Mouse (Mus musculus) inflammation-experienced regulatory T-cells, adult 16 weeks (primary cell): ENCODE measurements around the gene Mmp19. TPM values are rescaled to one million over a fixed set of nuclear protein-coding genes. Genes with fewer than 3 reads are reported as not detected.

ENCODE experiments used
- polyA plus RNA-seq: library from polyadenylated mRNA; unstranded; fragments of 100-300 nt; shearing (Covaris generic); gene quantifications from one replicate; pipeline ENCODE4 v1.2.1, GENCODE M21; 2017

The Mmp19 gene
- polyA plus RNA-seq = not detected

DNA sequence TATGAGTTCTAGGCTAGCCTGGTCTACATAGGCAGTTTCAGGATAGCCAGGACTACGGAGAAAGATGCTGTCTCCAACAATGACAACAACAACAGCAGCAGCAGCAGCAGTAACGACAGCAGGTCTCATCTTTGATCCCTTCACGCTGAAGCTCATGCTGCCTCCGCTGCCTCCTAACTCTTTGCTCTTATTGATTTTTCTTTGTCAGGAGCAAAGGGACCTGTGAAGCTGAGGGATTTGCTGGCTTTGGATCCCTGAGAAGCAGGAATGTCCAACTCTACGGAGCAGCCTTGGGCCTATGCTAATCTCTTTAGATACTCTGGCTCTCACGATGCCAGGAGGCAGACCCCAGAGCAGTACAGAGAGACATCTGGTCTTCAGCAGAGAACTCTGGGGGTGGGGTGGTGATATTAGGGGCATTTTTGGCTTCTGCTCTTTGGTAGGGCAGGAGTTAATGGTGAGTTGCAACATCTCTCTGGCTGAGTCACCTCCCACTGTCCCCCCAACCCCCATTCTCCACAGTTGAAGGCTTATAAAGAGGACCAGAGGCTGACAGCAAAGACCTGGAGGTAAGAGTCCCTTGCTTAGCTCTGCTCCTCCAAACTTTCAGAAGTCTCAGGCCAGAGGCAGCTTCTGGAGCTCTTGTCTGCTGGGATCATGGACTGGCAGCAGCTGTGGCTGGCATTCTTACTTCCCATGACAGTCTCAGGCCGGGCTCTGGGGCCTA, at the start of gene Mmp19:
TSS of gene Mmp19 (plus strand) at position 513 of the 727 bp plus-strand sequence.

DNA sequence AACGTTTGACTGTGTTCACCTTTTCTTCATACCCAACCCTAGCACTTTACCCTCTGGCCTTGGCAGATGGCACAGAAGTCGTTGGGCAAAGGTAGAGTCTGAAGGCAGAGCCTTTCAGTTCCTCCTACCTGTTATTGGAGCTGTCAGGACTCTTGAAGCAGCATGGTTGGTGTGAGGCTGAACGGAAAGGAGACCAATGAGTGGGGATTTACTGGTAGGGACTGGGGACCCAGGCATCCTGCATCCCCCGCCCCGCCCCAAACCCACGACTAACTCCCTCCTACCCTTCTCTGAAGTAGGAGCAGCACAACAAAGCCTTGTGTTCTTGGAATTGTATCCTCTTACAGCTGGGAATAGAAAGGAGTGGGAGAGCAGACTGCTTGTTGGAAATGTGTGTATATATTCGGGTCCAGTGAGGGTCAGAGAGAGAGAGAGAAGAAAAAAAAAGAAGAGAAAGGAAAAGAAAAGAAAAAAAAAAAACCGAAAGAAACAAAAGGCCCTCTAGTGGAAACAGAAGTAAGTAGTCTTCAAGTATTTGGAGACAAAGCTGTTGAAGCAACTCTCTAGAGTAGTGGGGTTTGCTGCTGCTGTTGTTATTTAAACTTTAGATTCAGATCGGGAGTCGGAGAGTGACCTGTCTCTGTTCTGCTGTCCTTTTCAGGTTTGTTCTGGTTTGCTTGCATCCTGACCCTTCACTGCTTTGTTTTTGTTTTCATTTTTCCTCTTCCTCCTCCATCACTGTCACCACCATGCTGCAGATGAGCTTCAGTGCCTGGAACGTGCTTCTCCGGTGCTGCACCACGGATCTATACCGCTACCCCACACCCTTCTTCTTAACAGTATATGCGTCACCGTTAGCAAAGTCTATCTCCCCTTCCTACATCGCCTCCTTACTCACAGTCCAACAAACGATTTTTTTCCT, 45.8 kb upstream of the Mmp19 start, which contains the start of gene Dgka:
TSS of gene Dgka (minus strand) at position 176 of the 922 bp plus-strand sequence.

DNA sequence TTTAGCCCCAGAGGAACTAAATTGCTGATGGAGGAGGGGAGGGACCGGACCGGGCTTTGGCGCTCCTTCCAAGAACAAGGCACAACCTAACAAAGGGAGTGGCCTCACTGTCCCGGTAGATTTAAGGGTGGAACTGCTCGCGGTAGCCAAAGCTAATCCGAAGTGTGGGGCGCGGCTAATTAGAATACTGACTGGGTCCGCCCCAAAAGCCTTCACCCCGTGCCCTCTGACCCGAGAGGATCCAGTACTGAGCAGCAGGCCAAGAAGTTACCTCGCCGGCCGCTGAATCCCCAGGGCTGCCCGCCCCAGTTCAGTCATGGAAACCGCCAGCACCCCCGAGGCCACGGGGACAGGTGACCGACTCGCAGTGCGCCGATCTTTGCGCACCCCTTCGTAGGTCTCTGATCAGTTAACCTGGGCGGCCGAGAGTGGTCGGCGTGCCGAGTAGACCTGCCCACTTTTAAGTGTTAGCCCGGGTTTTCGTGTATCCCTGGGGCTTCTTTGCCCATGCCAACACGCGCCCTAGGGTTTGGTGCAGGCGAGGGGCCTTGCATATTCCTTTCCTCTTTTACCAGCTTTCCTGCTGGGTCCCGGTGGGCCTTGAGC, 43.0 kb upstream of the Mmp19 start, which contains the start of gene Pym1:
TSS of gene Pym1 (plus strand) at position 244 of the 606 bp plus-strand sequence.

GRCm38 (mm10) chr10:128803771-128804270, 13.1 kb downstream of the Mmp19 start, which contains the start of gene Dnajc14:
Dnajc14 (plus strand) TSS chr10:128804062.

DNA sequence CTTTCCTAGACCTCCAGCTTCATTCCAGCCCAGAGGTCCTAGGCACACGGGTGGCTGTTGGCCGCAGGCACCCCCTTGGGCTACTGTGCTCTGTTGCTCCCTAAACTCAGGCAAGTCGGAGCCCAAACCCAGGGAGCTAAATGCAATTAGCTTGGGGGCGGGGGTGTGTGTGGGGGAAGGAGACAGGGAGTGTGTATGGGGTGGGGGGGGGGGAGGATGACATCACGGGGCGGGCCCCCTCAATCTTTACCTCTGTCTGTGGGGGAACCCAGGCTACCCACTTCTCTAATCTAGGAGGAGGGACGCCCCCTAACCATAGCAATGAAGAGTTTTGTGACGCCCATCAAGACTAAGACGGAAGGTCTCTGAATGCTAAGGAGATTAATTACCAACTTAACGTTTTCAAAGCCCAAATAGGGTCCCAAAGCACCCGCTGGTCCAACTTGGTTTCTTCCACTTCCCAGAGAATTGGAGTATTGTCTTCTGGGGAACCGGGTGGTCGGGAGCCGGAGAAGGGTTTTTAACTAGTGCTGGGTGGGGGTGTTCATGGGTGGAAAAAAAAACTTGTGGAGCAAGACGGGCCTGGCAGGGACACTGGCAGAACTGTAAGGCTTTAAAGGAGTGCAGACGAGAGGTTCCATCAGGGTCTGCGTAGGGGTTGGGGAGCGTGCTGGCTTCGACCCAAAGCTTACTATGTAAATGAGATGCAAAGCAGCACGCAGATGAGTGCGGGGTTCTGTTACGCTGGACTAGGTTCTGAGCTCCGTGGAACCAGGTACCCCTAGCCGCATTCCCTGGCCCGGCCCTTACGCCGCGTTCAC, 13.8 kb downstream of the Mmp19 start, which contains the start of gene Tmem198b:
TSS of gene Tmem198b (minus strand) at position 100 of the 821 bp plus-strand sequence.

DNA sequence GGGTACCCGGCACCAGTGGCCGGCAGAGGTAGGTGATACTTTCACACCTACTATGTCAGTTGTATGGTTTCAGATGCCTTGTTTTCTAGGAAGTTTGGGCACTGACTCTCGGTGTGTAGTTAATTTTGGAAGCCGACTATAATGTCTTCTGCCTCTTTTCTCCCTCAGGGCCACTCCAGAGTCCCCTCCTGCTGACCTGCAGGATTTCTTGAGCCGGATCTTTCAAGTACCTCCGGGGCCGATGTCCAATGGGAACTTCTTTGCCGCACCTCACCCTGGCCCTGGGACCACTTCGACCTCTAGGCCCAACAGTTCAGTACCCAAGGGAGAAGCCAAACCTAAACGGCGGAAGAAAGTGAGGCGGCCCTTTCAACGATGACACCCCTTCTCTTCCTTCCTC, 26.3 kb downstream of the Mmp19 start, which contains the start of gene Sarnp:
TSS of gene Sarnp (plus strand) at position 301 of the 400 bp plus-strand sequence.

GRCm38 (mm10) chr10:128821358-128822056, 30.8 kb downstream of the Mmp19 start, which contains the start of gene Ormdl2:
Ormdl2 (minus strand) TSS chr10:128821645.

Other genes with a start within 250 kb of the Mmp19 start
- gene Zc3h10, start 243.1 kb upstream of the Mmp19 start, polyA plus RNA-seq = 40.2 TPM
- 2,472 TPM for gene Rpl41, start 241.6 kb upstream of the Mmp19 start, polyA plus RNA-seq
- gene Pa2g4, start 224.9 kb upstream of the Mmp19 start, polyA plus RNA-seq = 35.3 TPM
- gene Erbb3, start 201.3 kb upstream of the Mmp19 start, polyA plus RNA-seq = 12.6 TPM
- 590 TPM for gene Rps26, start 164.2 kb upstream of the Mmp19 start, polyA plus RNA-seq
- 171 TPM for gene Ikzf4, start 144.9 kb upstream of the Mmp19 start, polyA plus RNA-seq
- 61.8 TPM for gene Suox, start 116.8 kb upstream of the Mmp19 start, polyA plus RNA-seq
- 56.8 TPM for gene Rab5b, start 94.6 kb upstream of the Mmp19 start, polyA plus RNA-seq
- gene Pmel, start 86.7 kb upstream of the Mmp19 start, polyA plus RNA-seq = 4.6 TPM
- 47.2 TPM for gene Cdk2, start 85.9 kb upstream of the Mmp19 start, polyA plus RNA-seq
- 706 TPM for gene Dgka, start 46.1 kb upstream of the Mmp19 start, polyA plus RNA-seq
- 31.6 TPM for gene Pym1, start 43.0 kb upstream of the Mmp19 start, polyA plus RNA-seq
- 136 TPM for gene Dnajc14, start 13.2 kb downstream of the Mmp19 start, polyA plus RNA-seq
- 6.1 TPM for gene Tmem198b, start 13.5 kb downstream of the Mmp19 start, polyA plus RNA-seq
- gene Sarnp, start 26.4 kb downstream of the Mmp19 start, polyA plus RNA-seq = 149 TPM
- 89.2 TPM for gene Ormdl2, start 30.7 kb downstream of the Mmp19 start, polyA plus RNA-seq
- 1.2 TPM for gene Gdf11, start 100.8 kb downstream of the Mmp19 start, polyA plus RNA-seq
- 1.2 TPM for gene Cd63, start 110.1 kb downstream of the Mmp19 start, polyA plus RNA-seq
- gene Rdh5, start 132.0 kb downstream of the Mmp19 start, polyA plus RNA-seq = 21.9 TPM
- 196 TPM for gene Bloc1s1, start 133.1 kb downstream of the Mmp19 start, polyA plus RNA-seq
- 9.1 TPM for gene Itga7, start 142.9 kb downstream of the Mmp19 start, polyA plus RNA-seq
- not detected for gene Mettl7b, start 170.1 kb downstream of the Mmp19 start, polyA plus RNA-seq
- gene Olfr9, start 198.5 kb downstream of the Mmp19 start, polyA plus RNA-seq = not detected
- gene Olfr763, start 219.9 kb downstream of the Mmp19 start, polyA plus RNA-seq = not detected
- not detected for gene Olfr764-ps1, start 249.0 kb downstream of the Mmp19 start, polyA plus RNA-seq